Mouse (Mus musculus) megakaryocyte-erythroid progenitor cell, adult 5 weeks (primary cell): Measurements from ENCODE around the gene Akip1. TPM values are rescaled to one million over a fixed set of nuclear protein-coding genes. Genes with fewer than 3 reads are reported as not detected.

Experiments
- polyA plus RNA-seq: library from polyadenylated mRNA; stranded (reverse); fragments of >175 nt; gene quantifications from 2 replicates; pipeline ENCODE4 v1.2.3, GENCODE M21; 2012

Akip1 gene
- 39.1 and 41.9 TPM in 2 replicates for polyA plus RNA-seq

DNA sequence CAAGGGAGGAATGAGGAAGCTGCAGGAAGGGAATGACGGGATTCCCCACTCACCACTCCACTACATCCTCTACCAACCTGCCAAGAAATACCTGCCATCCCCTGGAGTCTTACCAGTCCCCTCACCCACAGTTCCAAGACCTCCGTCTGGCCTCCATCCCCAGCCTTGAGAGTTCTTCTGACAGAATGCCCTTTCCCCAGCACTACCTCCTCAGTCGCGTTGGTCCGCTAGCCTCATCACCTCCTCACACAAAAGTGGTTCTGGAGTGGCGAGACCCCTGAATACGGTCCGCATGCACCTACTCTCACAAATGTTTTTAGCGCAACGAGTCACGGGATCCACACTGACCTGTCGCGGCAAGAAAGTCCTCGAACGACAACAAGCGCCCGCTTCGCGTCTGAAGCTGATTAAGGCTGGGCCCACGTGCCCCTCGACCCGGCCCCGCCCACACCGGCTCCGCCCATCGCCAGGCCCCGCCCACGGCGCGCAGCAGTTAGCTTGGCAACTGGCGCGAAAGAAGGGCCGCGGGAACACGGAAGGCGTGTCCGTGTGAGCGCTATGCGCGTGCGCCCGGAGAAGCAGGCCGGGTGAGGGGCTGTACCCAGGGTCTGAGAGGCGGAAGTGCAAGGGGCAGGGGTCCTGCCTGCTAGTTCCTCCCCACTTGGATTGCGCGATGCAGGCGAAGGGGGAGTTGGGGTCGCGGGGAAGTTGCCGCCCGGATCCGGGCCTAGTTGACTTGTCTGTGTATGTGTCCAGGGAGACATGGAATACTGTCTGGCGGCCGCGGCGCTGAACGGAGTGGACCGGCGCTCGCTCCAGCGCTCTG, at the start of gene Akip1, which contains the start of gene St5:
Akip1 (plus strand) TSS at position 501 of the 826 bp plus-strand sequence.
St5 (minus strand) TSS at position 416 of the 826 bp plus-strand sequence.

GRCm38 (mm10) chr7:109723697-109724096, 20.2 kb downstream of the Akip1 start, which contains the start of gene BC051019:
Gene BC051019, minus strand, starts transcription at chr7:109723850.

GRCm38 (mm10) chr7:109731626-109732025, 28.1 kb downstream of the Akip1 start, which contains the start of gene Ascl3:
Gene Ascl3, minus strand, starts transcription at chr7:109731726.

GRCm38 (mm10) chr7:109752008-109752925, 48.8 kb downstream of the Akip1 start, which contains the start of gene Tmem9b:
Gene Tmem9b, minus strand, starts transcription at chr7:109752875.

Other genes with a start within 250 kb of the Akip1 start
- gene Trim66, start 195.6 kb upstream of the Akip1 start, polyA plus RNA-seq: 0.01 and 0.12 TPM in 2 replicates
- 8,056 and 9,172 TPM in 2 replicates for gene Rpl27a, start 184.5 kb upstream of the Akip1 start, polyA plus RNA-seq
- gene St5, start 85 bp upstream of the Akip1 start, polyA plus RNA-seq: 0.79 and 1.1 TPM in 2 replicates
- gene BC051019, start 20.2 kb downstream of the Akip1 start, polyA plus RNA-seq: 0.04 TPM in 1 of 2 replicates, not detected in the other
- gene Ascl3, start 28.0 kb downstream of the Akip1 start, polyA plus RNA-seq: not detected in 2 replicates
- 5.2 and 5.7 TPM in 2 replicates for gene Tmem9b, start 49.2 kb downstream of the Akip1 start, polyA plus RNA-seq
- 0.03 and 0.38 TPM in 2 replicates for gene Nrip3, start 78.3 kb downstream of the Akip1 start, polyA plus RNA-seq
- gene Scube2, start 162.0 kb downstream of the Akip1 start, polyA plus RNA-seq: not detected in 2 replicates